Mouse (Mus musculus): ENCODE results near the gene Syt16.
A peak's percentile ranks its signal among the peaks of the same experiment; 100 is the strongest.

Gene Syt16

GRCm38 (mm10) chr12:74315221-74315620 lies 317.8 kb downstream of the Syt16 start:
- no peak for DNase-seq (ENCODE audit: low read depth, low spot score)

GRCm38 (mm10) chr12:74316344-74316973 lies 319.0 kb downstream of the Syt16 start, which contains the start of gene Gm11042:
TSS of gene Gm11042 (minus strand) at chr12:74316394.
- DNase-seq (ENCODE audit: low read depth, low spot score), result peak; percentile 36

GRCm38 (mm10) chr12:74316989-74317759 lies 319.7 kb downstream of the Syt16 start:
- DNase-seq (ENCODE audit: low read depth, low spot score), result peak; percentile 86

GRCm38 (mm10) chr12:74320318-74320717 lies 322.9 kb downstream of the Syt16 start:
- DNase-seq (ENCODE audit: low read depth, low spot score), result peak; percentile 42

GRCm38 (mm10) chr12:74321981-74322380 lies 324.5 kb downstream of the Syt16 start:
- DNase-seq (ENCODE audit: low read depth, low spot score), result no peak

Data from brain, embryonic 18.5 days (tissue).